Comparison of ENCODE assay signal across 8 mouse cellular contexts in the genomic region with DNA sequence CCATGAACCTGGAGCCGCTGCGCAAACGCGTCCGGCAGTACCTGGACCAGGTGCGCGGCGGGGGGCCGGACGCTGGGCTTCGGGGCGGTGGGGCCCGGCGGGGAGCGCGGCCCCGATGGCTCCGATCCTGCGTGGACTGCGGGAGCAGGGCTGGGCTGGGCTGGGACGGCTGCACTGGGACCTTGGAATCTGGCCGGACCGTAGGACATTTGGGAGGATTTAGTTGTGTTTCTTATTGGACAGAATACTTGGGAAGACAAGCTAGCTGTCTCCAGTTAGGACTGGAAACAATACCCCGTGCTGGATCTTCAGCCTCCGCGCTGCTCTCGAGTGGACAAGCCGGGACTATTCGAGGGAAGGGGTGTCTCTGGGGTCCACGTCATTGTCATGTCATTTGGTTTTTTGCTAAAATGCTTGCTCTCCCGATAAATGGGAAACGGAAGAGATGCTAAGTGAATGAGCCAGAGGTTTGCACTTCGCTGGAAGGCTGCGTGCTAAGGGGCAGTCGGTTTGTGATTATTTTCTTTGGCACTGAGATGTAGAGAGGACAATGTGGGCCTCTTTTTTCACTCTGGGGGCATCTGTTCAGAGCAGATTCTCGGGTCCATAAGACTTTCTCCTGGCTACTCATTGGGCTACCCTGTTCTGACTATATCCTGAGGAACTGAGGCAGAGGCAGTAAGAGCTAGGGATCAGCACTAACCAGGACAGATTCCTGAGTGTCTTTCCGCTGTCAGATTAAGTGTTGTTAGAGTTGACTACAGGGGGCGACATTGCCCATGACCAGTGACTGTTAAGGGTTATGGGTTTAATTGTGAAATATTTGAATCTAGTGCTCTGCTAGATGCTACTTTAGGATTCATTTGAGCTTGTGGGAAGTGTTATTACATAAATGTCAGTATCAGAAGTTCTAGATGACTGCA. TPM values are rescaled to one million over a fixed set of nuclear protein-coding genes. Genes with fewer than 3 reads are reported as not detected.
DNase-seq lines count a peak whose midpoint lies in the region; ATAC-seq lines count a peak whose summit lies in the region.

No protein-coding gene starts in this region.

- under 1% methylated on average over 38 of the region's 38 CpGs for WGBS in forebrain, embryonic 16.5 days
- WGBS in intestine, embryonic 14.5 days, result under 1% methylated on average over 38 of the region's 38 CpGs
- 1% methylated on average over 36 of the region's 38 CpGs for WGBS in limb, embryonic 11.5 days
- WGBS in midbrain, embryonic 11.5 days, result under 1% methylated on average over 38 of the region's 38 CpGs
- under 1% methylated on average over 38 of the region's 38 CpGs for WGBS in stomach, embryonic 15.5 days

- peaks cover 17% of the 10 kb centered on the region for H3K4me1 ChIP-seq in forebrain, embryonic 16.5 days (replicated peaks; ENCODE audit: control insufficient read depth, insufficient read depth, low read length)
- peaks cover 20% of the 10 kb centered on the region for H3K4me1 ChIP-seq in intestine, embryonic 14.5 days (replicated peaks; ENCODE audit: control insufficient read depth, insufficient read depth, low read length)
- peaks cover 5% of the 10 kb centered on the region; the same call in 1 of the 2 replicates for H3K4me1 ChIP-seq in limb, embryonic 11.5 days (ENCODE audit: control insufficient read depth, insufficient read depth, low read length)
- H3K4me1 ChIP-seq in midbrain, embryonic 11.5 days (ENCODE audit: control insufficient read depth, insufficient read depth, low read length), result peaks cover 7% of the 10 kb centered on the region; the same call in 1 of the 2 replicates
- peaks cover 8% of the 10 kb centered on the region; the same call in 1 of the 2 replicates for H3K4me1 ChIP-seq in stomach, embryonic 15.5 days

- H3K4me3 ChIP-seq in forebrain, embryonic 16.5 days (replicated peaks; ENCODE audit: low read length), result peak overlapping the region; percentile 87
- peak overlapping the region; percentile 88 for H3K4me3 ChIP-seq in intestine, embryonic 14.5 days (ENCODE audit: low read depth, low read length)
- H3K4me3 ChIP-seq in limb, embryonic 11.5 days (ENCODE audit: low read depth, low read length), result peak overlapping the region; percentile 98
- H3K4me3 ChIP-seq in midbrain, embryonic 11.5 days (ENCODE audit: low read depth, low read length), result peak overlapping the region; percentile 99
- peak overlapping the region; percentile 98 for H3K4me3 ChIP-seq in stomach, embryonic 15.5 days (replicated peaks)

- peaks cover 13% of the 10 kb centered on the region for H3K36me3 ChIP-seq in forebrain, embryonic 16.5 days (ENCODE audit: control insufficient read depth, insufficient read depth)
- peaks cover 32% of the 10 kb centered on the region for H3K36me3 ChIP-seq in intestine, embryonic 14.5 days (ENCODE audit: control insufficient read depth, insufficient read depth, low read length)
- H3K36me3 ChIP-seq in limb, embryonic 11.5 days (ENCODE audit: control insufficient read depth, insufficient read depth, low read length), result peaks cover 2% of the 10 kb centered on the region; the same call in 1 of the 2 replicates
- peaks cover 7% of the 10 kb centered on the region; the same call in 1 of the 2 replicates for H3K36me3 ChIP-seq in midbrain, embryonic 11.5 days (ENCODE audit: control insufficient read depth, insufficient read depth, low read length)
- peaks cover 16% of the 10 kb centered on the region for H3K36me3 ChIP-seq in stomach, embryonic 15.5 days

- peak; percentile 61 for ATAC-seq in forebrain, embryonic 16.5 days
- peak; percentile 70 for ATAC-seq in intestine, embryonic 14.5 days (replicated peaks; ENCODE audit: low FRiP score, low TSS enrichment, low read depth)
- ATAC-seq in limb, embryonic 11.5 days (ENCODE audit: insufficient number of reproducible peaks, low FRiP score, low TSS enrichment, low read depth), result peak; percentile 76
- peak; percentile 82 for ATAC-seq in midbrain, embryonic 11.5 days (ENCODE audit: low FRiP score)
- ATAC-seq in stomach, embryonic 15.5 days (ENCODE audit: insufficient read depth, low FRiP score, low read depth), result peak; percentile 57

- peak; percentile 24 for DNase-seq in gastrocnemius, postnatal 10 days
- DNase-seq in gastrocnemius, adult 8-10 months (ENCODE audit: low spot score in 2 of 2), result no peak
- DNase-seq in cerebellum, adult 18-20 months, result peak; percentile 36 to 39
- peak; percentile 72 for DNase-seq in intestine, embryonic 14.5 days (ENCODE audit: low spot score)
- peak; percentile 45 for DNase-seq in limb, embryonic 11.5 days (ENCODE audit: low spot score)
- peak; percentile 94 for DNase-seq in midbrain, embryonic 11.5 days (ENCODE audit: low spot score, missing footprints)

- no peaks in the 10 kb centered on the region for H3K9me3 ChIP-seq in forebrain, embryonic 16.5 days (ENCODE audit: control insufficient read depth, low read length)
- H3K9me3 ChIP-seq in intestine, embryonic 14.5 days (ENCODE audit: control insufficient read depth, low read length), result no peaks in the 10 kb centered on the region
- H3K9me3 ChIP-seq in limb, embryonic 11.5 days (ENCODE audit: control insufficient read depth, low read length), result no peaks in the 10 kb centered on the region
- no peaks in the 10 kb centered on the region for H3K9me3 ChIP-seq in midbrain, embryonic 11.5 days (ENCODE audit: control insufficient read depth, low read length)
- no peaks in the 10 kb centered on the region for H3K9me3 ChIP-seq in stomach, embryonic 15.5 days

- H3K27me3 ChIP-seq in forebrain, embryonic 16.5 days (replicated peaks; ENCODE audit: control insufficient read depth, insufficient read depth, low read length), result no peaks in the 10 kb centered on the region
- H3K27me3 ChIP-seq in intestine, embryonic 14.5 days (replicated peaks; ENCODE audit: control insufficient read depth, insufficient read depth, low read length), result no peaks in the 10 kb centered on the region
- no peaks in the 10 kb centered on the region for H3K27me3 ChIP-seq in limb, embryonic 11.5 days (ENCODE audit: control insufficient read depth, insufficient read depth, low read length)
- H3K27me3 ChIP-seq in midbrain, embryonic 11.5 days (ENCODE audit: control insufficient read depth, insufficient read depth, low read length), result no peaks in the 10 kb centered on the region
- H3K27me3 ChIP-seq in stomach, embryonic 15.5 days (replicated peaks), result no peaks in the 10 kb centered on the region

- H3K4me2 ChIP-seq in forebrain, embryonic 16.5 days (ENCODE audit: low read length), result peak overlapping the region; percentile 64
- H3K4me2 ChIP-seq in intestine, embryonic 14.5 days (ENCODE audit: low read length), result peak overlapping the region; percentile 61
- peak overlapping the region; percentile 85 for H3K4me2 ChIP-seq in limb, embryonic 11.5 days (ENCODE audit: low read depth, severe bottlenecking)
- H3K4me2 ChIP-seq in midbrain, embryonic 11.5 days, result peak overlapping the region; percentile 91
- H3K4me2 ChIP-seq in stomach, embryonic 15.5 days, result peak overlapping the region; percentile 71

- H3K27ac ChIP-seq in forebrain, embryonic 16.5 days (ENCODE audit: low read length), result peak overlapping the region; percentile 60; the same call in 1 of the 2 replicates
- H3K27ac ChIP-seq in intestine, embryonic 14.5 days (ENCODE audit: low read depth), result peak overlapping the region; percentile 82
- no peak overlapping the region; the same call in 1 of the 2 replicates for H3K27ac ChIP-seq in limb, embryonic 11.5 days (replicated peaks; ENCODE audit: low read depth, low read length)
- no peak overlapping the region; the same call in 1 of the 2 replicates for H3K27ac ChIP-seq in midbrain, embryonic 11.5 days (ENCODE audit: low read depth, low read length)
- H3K27ac ChIP-seq in stomach, embryonic 15.5 days, result peak overlapping the region; percentile 91

- H3K9ac ChIP-seq in forebrain, embryonic 16.5 days (replicated peaks; ENCODE audit: low read depth, low read length), result peak overlapping the region; percentile 86
- peak overlapping the region; percentile 89 for H3K9ac ChIP-seq in intestine, embryonic 14.5 days (ENCODE audit: low read length)
- peak overlapping the region; percentile 93 for H3K9ac ChIP-seq in limb, embryonic 11.5 days (ENCODE audit: low read length)
- H3K9ac ChIP-seq in midbrain, embryonic 11.5 days (ENCODE audit: low read length), result peak overlapping the region; percentile 94
- peak overlapping the region; percentile 93 for H3K9ac ChIP-seq in stomach, embryonic 15.5 days

RNA-seq across cellular contexts. Expression of a gene that starts 0.6 kb away (rescaled TPM):
- 10 to 100 TPM; 41.8 to 46.6 TPM for total RNA-seq in gastrocnemius, postnatal 10 days (2021)
- 10 to 100 TPM; 23.1 to 29.3 (median 25.8) TPM for total RNA-seq in gastrocnemius, adult 8-10 months (2022)
- polyA plus RNA-seq in forebrain, embryonic 16.5 days (2015; fragmentation: Nextera tagmentation; extraction: Ambion mirVana), result 172 and 192 TPM in 2 replicates
- 175 and 187 TPM in 2 replicates for polyA plus RNA-seq in intestine, embryonic 14.5 days (2014; fragmentation: Nextera tagmentation; extraction: Ambion mirVana)
- 246 and 251 TPM in 2 replicates for polyA plus RNA-seq in limb, embryonic 11.5 days (2014; fragmentation: Nextera tagmentation; extraction: Ambion mirVana)
- 250 and 266 TPM in 2 replicates for polyA plus RNA-seq in midbrain, embryonic 11.5 days (2014; fragmentation: Nextera tagmentation; extraction: Ambion mirVana)
- polyA plus RNA-seq in stomach, embryonic 15.5 days (2015; fragmentation: Nextera tagmentation; extraction: Ambion mirVana), result 151 and 167 TPM in 2 replicates

RNA-seq across cellular contexts. Expression of a gene that starts 27.3 kb away (rescaled TPM):
- 10 to 100 TPM; 14.8 to 17.4 TPM for total RNA-seq in gastrocnemius, postnatal 10 days (2021)
- total RNA-seq in gastrocnemius, adult 8-10 months (2022), result 1 to 10 TPM; 6.5 to 9.5 (median 8.6) TPM
- polyA plus RNA-seq in forebrain, embryonic 16.5 days (2015; fragmentation: Nextera tagmentation; extraction: Ambion mirVana), result 43.9 and 44.7 TPM in 2 replicates
- polyA plus RNA-seq in intestine, embryonic 14.5 days (2014; fragmentation: Nextera tagmentation; extraction: Ambion mirVana), result 36.7 and 41.5 TPM in 2 replicates
- 43.7 and 46.2 TPM in 2 replicates for polyA plus RNA-seq in limb, embryonic 11.5 days (2014; fragmentation: Nextera tagmentation; extraction: Ambion mirVana)
- 37.8 and 39.2 TPM in 2 replicates for polyA plus RNA-seq in midbrain, embryonic 11.5 days (2014; fragmentation: Nextera tagmentation; extraction: Ambion mirVana)
- polyA plus RNA-seq in stomach, embryonic 15.5 days (2015; fragmentation: Nextera tagmentation; extraction: Ambion mirVana), result 41.4 and 41.6 TPM in 2 replicates

RNA-seq across cellular contexts. Expression of a gene that starts 52.4 kb away (rescaled TPM):
- total RNA-seq in gastrocnemius, postnatal 10 days (2021), result not detected
- total RNA-seq in gastrocnemius, adult 8-10 months (2022), result not detected
- polyA plus RNA-seq in forebrain, embryonic 16.5 days (2015; fragmentation: Nextera tagmentation; extraction: Ambion mirVana), result 0.81 and 1.3 TPM in 2 replicates
- polyA plus RNA-seq in intestine, embryonic 14.5 days (2014; fragmentation: Nextera tagmentation; extraction: Ambion mirVana), result 0.12 TPM in 1 of 2 replicates, not detected in the other
- 0.14 TPM in 1 of 2 replicates, not detected in the other for polyA plus RNA-seq in limb, embryonic 11.5 days (2014; fragmentation: Nextera tagmentation; extraction: Ambion mirVana)
- polyA plus RNA-seq in midbrain, embryonic 11.5 days (2014; fragmentation: Nextera tagmentation; extraction: Ambion mirVana), result 0.90 and 1.5 TPM in 2 replicates
- not detected in 2 replicates for polyA plus RNA-seq in stomach, embryonic 15.5 days (2015; fragmentation: Nextera tagmentation; extraction: Ambion mirVana)

Comparison
In these comparisons a context has a peak if more than half of its experiments do, and no peak if none do; other contexts are left out.
1. DNase-seq: peak in gastrocnemius, postnatal 10 days (single experiment), cerebellum, adult 18-20 months (2 of 2), intestine, embryonic 14.5 days (single experiment), limb, embryonic 11.5 days (single experiment) and midbrain, embryonic 11.5 days (single experiment); none in gastrocnemius, adult 8-10 months (0 of 2).
2. H3K27ac ChIP-seq: peak in forebrain, embryonic 16.5 days (single experiment), intestine, embryonic 14.5 days (single experiment) and stomach, embryonic 15.5 days (single experiment); none in limb, embryonic 11.5 days (single experiment) and midbrain, embryonic 11.5 days (single experiment).
3. Peak in every context shown above with its lines, with median percentiles within 50 percentile points of each other: ATAC-seq, H3K4me2 ChIP-seq, H3K4me3 ChIP-seq and H3K9ac ChIP-seq.